Mouse (Mus musculus): Measurements from ENCODE around the gene Lime1. TPM values are rescaled to one million over a fixed set of nuclear protein-coding genes. Genes with fewer than 3 reads are reported as not detected.

Gene Lime1
- polyA plus RNA-seq, 1 experiment = 47.7 TPM

- 33% methylated on average over 3 of the region's 3 CpGs for WGBS
- peaks cover 1% of the 10 kb centered on the region; the same call in 1 of the 2 replicates for H3K4me1 ChIP-seq (ENCODE audit: control insufficient read depth, insufficient read depth, low read length)
- TF ChIP-seq CTCF (IDR thresholded peaks at IDR 0.05; ENCODE audit: control insufficient read depth, insufficient read depth, low read length) (no peak), POLR2A (IDR thresholded peaks at IDR 0.05; ENCODE audit: borderline replicate concordance, control insufficient read depth, low read depth, low read length) (no peak)
- no peak overlapping the region for H3K4me3 ChIP-seq (replicated peaks; ENCODE audit: control insufficient read depth, low read depth, low read length)
- no peak overlapping the region for H3K27ac ChIP-seq (ENCODE audit: control insufficient read depth, insufficient read depth, low read depth, low read length, poor library complexity)
These were observed 36.1 kb downstream of the Lime1 start for GRCm38 (mm10) chr2:181415945-181416344.

GRCm38 (mm10) chr2:181419359-181419758 is 39.5 kb downstream of the Lime1 start:
- H3K4me1 ChIP-seq (ENCODE audit: control insufficient read depth, insufficient read depth, low read length) = peaks cover 1% of the 10 kb centered on the region; the same call in 1 of the 2 replicates
- no peak for TF ChIP-seq CTCF (IDR thresholded peaks at IDR 0.05; ENCODE audit: control insufficient read depth, insufficient read depth, low read length)
- TF ChIP-seq POLR2A (IDR thresholded peaks at IDR 0.05; ENCODE audit: borderline replicate concordance, control insufficient read depth, low read depth, low read length) = no peak
- no peak overlapping the region for H3K27ac ChIP-seq (ENCODE audit: control insufficient read depth, insufficient read depth, low read depth, low read length, poor library complexity)
- WGBS = 53% methylated on average over 7 of the region's 7 CpGs
- H3K4me3 ChIP-seq (replicated peaks; ENCODE audit: control insufficient read depth, low read depth, low read length) = no peak overlapping the region

DNA sequence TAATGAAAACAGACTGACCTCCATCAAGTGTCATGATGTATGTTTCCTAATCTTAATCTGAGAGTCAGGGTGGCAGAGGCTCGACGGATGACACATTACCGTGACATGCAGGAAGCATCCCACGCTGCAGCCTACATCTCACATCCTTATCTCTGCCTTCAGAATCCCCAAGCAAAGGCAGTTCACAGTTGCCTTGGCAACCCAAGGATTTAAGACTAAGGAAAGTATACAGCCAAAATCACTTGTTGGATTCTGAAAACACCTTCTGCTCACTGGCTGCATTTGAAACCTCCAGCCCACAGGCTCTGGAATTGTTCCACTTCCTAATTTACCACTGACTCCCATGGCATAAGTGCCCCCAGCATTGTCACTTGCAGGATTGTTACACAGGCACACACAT is 40.5 kb downstream of the Lime1 start:
- Histone ChIP-seq H3K27ac (ENCODE audit: control insufficient read depth, insufficient read depth, low read depth, low read length, poor library complexity) (no peak overlapping the region), H3K4me1 (ENCODE audit: control insufficient read depth, insufficient read depth, low read length) (peaks cover 1% of the 10 kb centered on the region; the same call in 1 of the 2 replicates), H3K4me3 (replicated peaks; ENCODE audit: control insufficient read depth, low read depth, low read length) (no peak overlapping the region)
- no peak for TF ChIP-seq POLR2A (IDR thresholded peaks at IDR 0.05; ENCODE audit: borderline replicate concordance, control insufficient read depth, low read depth, low read length)
- no peak for TF ChIP-seq CTCF (IDR thresholded peaks at IDR 0.05; ENCODE audit: control insufficient read depth, insufficient read depth, low read length)
- 57% methylated on average over 4 of the region's 4 CpGs for WGBS

DNA sequence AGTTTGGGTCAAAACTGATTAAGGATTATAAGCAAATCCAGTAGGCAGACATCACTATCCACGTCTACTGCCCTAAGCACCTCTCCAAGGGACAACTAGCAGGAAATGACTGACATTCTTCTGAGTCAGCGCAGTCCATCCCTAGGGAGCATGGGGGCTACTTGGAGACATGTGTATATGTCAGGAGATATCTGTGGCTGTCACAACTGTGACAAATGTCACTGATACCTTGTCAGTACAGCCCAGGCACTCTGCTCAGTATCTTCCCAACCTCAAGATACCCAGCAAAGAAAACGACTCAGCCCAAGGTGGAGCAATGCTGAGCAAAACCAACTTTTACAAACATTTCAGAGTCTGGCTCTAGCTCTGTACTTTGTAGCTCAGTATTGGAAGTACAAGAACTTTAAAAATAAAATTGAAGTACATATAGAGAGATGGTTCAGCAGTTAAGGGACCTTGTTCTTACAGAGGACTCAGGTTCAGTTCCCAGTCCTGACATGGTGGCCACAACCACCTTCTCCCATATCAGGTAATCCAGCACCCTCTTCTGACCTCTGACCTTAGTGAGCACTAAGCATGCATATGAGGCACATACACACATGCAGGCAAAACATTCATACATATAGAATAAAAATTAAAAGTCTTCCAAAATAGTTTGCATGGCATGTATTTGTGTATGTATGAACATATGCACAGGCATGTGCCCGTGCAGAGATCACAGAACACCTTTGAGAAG is 41.2 kb downstream of the Lime1 start:
- Histone ChIP-seq H3K27ac (ENCODE audit: control insufficient read depth, insufficient read depth, low read depth, low read length, poor library complexity) (no peak overlapping the region), H3K4me3 (replicated peaks; ENCODE audit: control insufficient read depth, low read depth, low read length) (no peak overlapping the region), H3K4me1 (ENCODE audit: control insufficient read depth, insufficient read depth, low read length) (peaks cover 1% of the 10 kb centered on the region; the same call in 1 of the 2 replicates)
- TF ChIP-seq CTCF (IDR thresholded peaks at IDR 0.05; ENCODE audit: control insufficient read depth, insufficient read depth, low read length) = no peak
- no peak for TF ChIP-seq POLR2A (IDR thresholded peaks at IDR 0.05; ENCODE audit: borderline replicate concordance, control insufficient read depth, low read depth, low read length)
- 59% methylated on average over 4 of the region's 4 CpGs for WGBS

GRCm38 (mm10) chr2:181423834-181424233 is 44.0 kb downstream of the Lime1 start:
- H3K27ac ChIP-seq (ENCODE audit: control insufficient read depth, insufficient read depth, low read depth, low read length, poor library complexity) = no peak overlapping the region
- WGBS = 88% methylated on average over 9 of the region's 9 CpGs
- H3K4me1 ChIP-seq (ENCODE audit: control insufficient read depth, insufficient read depth, low read length) = peaks cover 1% of the 10 kb centered on the region; the same call in 1 of the 2 replicates
- no peak for TF ChIP-seq CTCF (IDR thresholded peaks at IDR 0.05; ENCODE audit: control insufficient read depth, insufficient read depth, low read length)
- no peak for TF ChIP-seq POLR2A (IDR thresholded peaks at IDR 0.05; ENCODE audit: borderline replicate concordance, control insufficient read depth, low read depth, low read length)
- H3K4me3 ChIP-seq (replicated peaks; ENCODE audit: control insufficient read depth, low read depth, low read length) = no peak overlapping the region

Other genes with a start within 250 kb of the Lime1 start
- gene Kcnq2, start 244.8 kb upstream of the Lime1 start, polyA plus RNA-seq (2011; ENCODE audit: insufficient read depth, insufficient read length, low replicate concordance, missing spikeins) = not detected in 2 replicates
- gene Eef1a2, start 223.1 kb upstream of the Lime1 start, polyA plus RNA-seq (2011; ENCODE audit: insufficient read depth, insufficient read length, low replicate concordance, missing spikeins) = 0.47 and 0.97 TPM in 2 replicates
- gene Ppdpf, start 192.8 kb upstream of the Lime1 start, polyA plus RNA-seq (2011; ENCODE audit: insufficient read depth, insufficient read length, low replicate concordance, missing spikeins) = 43.8 and 59.8 TPM in 2 replicates
- gene Ptk6, start 177.3 kb upstream of the Lime1 start, polyA plus RNA-seq (2011; ENCODE audit: insufficient read depth, insufficient read length, low replicate concordance, missing spikeins) = not detected in 2 replicates
- gene Srms, start 166.9 kb upstream of the Lime1 start, polyA plus RNA-seq (2011; ENCODE audit: insufficient read depth, insufficient read length, low replicate concordance, missing spikeins) = not detected in 2 replicates
- not detected in 2 replicates for gene Fndc11, start 160.1 kb upstream of the Lime1 start, polyA plus RNA-seq (2011; ENCODE audit: insufficient read depth, insufficient read length, low replicate concordance, missing spikeins)
- gene Helz2, start 138.1 kb upstream of the Lime1 start, polyA plus RNA-seq (2011; ENCODE audit: insufficient read depth, insufficient read length, low replicate concordance, missing spikeins) = 11.2 and 29.3 TPM in 2 replicates
- gene Gmeb2, start 92.0 kb upstream of the Lime1 start, polyA plus RNA-seq (2011; ENCODE audit: insufficient read depth, insufficient read length, low replicate concordance, missing spikeins) = 18.5 and 28.7 TPM in 2 replicates
- 2.7 TPM in 1 of 2 replicates, not detected in the other for gene Stmn3, start 65.6 kb upstream of the Lime1 start, polyA plus RNA-seq (2011; ENCODE audit: insufficient read depth, insufficient read length, low replicate concordance, missing spikeins)
- gene Rtel1, start 60.3 kb upstream of the Lime1 start, polyA plus RNA-seq (2011; ENCODE audit: insufficient read depth, insufficient read length, low replicate concordance, missing spikeins) = 44.7 and 86.6 TPM in 2 replicates
- 10.8 and 30.8 TPM in 2 replicates for gene Zgpat, start 15.2 kb upstream of the Lime1 start, polyA plus RNA-seq (2011; ENCODE audit: insufficient read depth, insufficient read length, low replicate concordance, missing spikeins)
- gene Arfrp1, start 14.7 kb upstream of the Lime1 start, polyA plus RNA-seq (2011; ENCODE audit: insufficient read depth, insufficient read length, low replicate concordance, missing spikeins) = 25.1 and 48.4 TPM in 2 replicates
- gene Zbtb46, start 79.3 kb downstream of the Lime1 start, polyA plus RNA-seq (2011; ENCODE audit: insufficient read depth, insufficient read length, low replicate concordance, missing spikeins) = 5.2 and 9.7 TPM in 2 replicates
- gene Abhd16b, start 113.1 kb downstream of the Lime1 start, polyA plus RNA-seq (2011; ENCODE audit: insufficient read depth, insufficient read length, low replicate concordance, missing spikeins) = not detected in 2 replicates
- gene Tpd52l2, start 117.1 kb downstream of the Lime1 start, polyA plus RNA-seq (2011; ENCODE audit: insufficient read depth, insufficient read length, low replicate concordance, missing spikeins) = 27.0 and 32.9 TPM in 2 replicates
- 24.4 and 43.8 TPM in 2 replicates for gene Dnajc5, start 140.4 kb downstream of the Lime1 start, polyA plus RNA-seq (2011; ENCODE audit: insufficient read depth, insufficient read length, low replicate concordance, missing spikeins)
- gene Uckl1, start 204.8 kb downstream of the Lime1 start, polyA plus RNA-seq (2011; ENCODE audit: insufficient read depth, insufficient read length, low replicate concordance, missing spikeins) = 36.5 and 129 TPM in 2 replicates
- gene Prpf6, start 211.8 kb downstream of the Lime1 start, polyA plus RNA-seq (2011; ENCODE audit: insufficient read depth, insufficient read length, low replicate concordance, missing spikeins) = 15.7 and 27.7 TPM in 2 replicates
- gene Zfp512b, start 212.7 kb downstream of the Lime1 start, polyA plus RNA-seq (2011; ENCODE audit: insufficient read depth, insufficient read length, low replicate concordance, missing spikeins) = 12.6 and 31.9 TPM in 2 replicates
- gene Samd10, start 219.1 kb downstream of the Lime1 start, polyA plus RNA-seq (2011; ENCODE audit: insufficient read depth, insufficient read length, low replicate concordance, missing spikeins) = 0.75 and 6.5 TPM in 2 replicates